Mouse (Mus musculus): ENCODE measurements around the gene Adgrl2. TPM values are rescaled to one million over a fixed set of nuclear protein-coding genes. Genes with fewer than 3 reads are reported as not detected.

The Adgrl2 gene
- polyA plus RNA-seq, 1 experiment from 2014 or later = 38.9 TPM

DNA sequence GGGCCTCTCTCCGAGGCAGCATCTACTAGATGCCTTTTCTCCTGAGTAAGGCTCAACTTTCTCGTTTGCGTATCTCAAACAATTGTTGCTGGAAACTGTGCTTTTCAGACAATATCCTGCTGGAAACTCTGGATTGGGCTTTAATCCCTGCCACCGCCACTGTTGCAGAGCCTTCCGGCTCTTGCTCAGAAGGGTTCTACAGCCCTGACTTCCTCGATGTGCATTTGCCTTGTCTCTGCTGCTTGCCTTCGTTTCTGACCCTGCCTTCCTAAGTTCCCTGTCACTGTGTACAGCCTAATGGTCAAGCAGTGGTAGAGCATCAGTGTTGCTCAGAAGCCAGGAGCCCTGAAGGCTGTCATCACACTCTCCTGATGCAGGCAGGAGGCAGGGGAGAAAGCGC, 95.5 kb downstream of the Adgrl2 start:
- no peaks in the 10 kb centered on the region for H3K36me3 ChIP-seq
- H3K4me2 ChIP-seq (replicated peaks) = no peak overlapping the region
- no peak overlapping the region for H3K9ac ChIP-seq
- no peak overlapping the region for H3K27ac ChIP-seq
- no peaks in the 10 kb centered on the region for H3K9me3 ChIP-seq
- H3K4me1 ChIP-seq (replicated peaks) = peaks cover 8% of the 10 kb centered on the region
- H3K27me3 ChIP-seq (replicated peaks) = no peaks in the 10 kb centered on the region
- ATAC-seq = no peak
- 84% methylated on average over 8 of the region's 8 CpGs for WGBS
- no peak overlapping the region for H3K4me3 ChIP-seq (replicated peaks)

- Histone ChIP-seq H3K4me1 (replicated peaks) (no peaks in the 10 kb centered on the region), H3K4me3 (replicated peaks) (no peak overlapping the region), H3K9ac (no peak overlapping the region), H3K36me3 (no peaks in the 10 kb centered on the region), H3K9me3 (no peaks in the 10 kb centered on the region), H3K27ac (no peak overlapping the region), H3K27me3 (replicated peaks) (no peaks in the 10 kb centered on the region), H3K4me2 (replicated peaks) (no peak overlapping the region)
- ATAC-seq = no peak
- 85% methylated on average over 5 of the region's 5 CpGs for WGBS
These were observed 102.5 kb downstream of the Adgrl2 start for GRCm38 (mm10) chr3:148887902-148888301.

DNA sequence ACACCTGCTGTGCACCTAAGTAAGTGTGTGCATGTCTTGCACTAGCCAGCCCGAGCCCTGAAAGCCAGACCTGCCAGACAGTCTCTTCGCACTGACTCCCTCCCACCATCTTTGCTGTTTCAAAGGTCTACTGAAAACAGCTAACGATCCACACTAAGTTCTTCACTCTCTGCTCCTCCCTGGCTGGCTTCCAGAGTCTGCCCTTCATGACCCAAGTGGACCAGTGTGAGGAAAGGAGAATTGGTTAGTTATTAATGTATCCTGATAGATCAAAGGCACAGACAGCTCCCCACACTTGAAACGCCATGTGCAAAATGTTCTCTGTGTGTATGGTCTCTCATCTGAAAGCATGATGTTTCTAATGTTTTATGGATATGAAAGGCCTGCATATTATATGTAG, 103.4 kb downstream of the Adgrl2 start:
- H3K4me3 ChIP-seq (replicated peaks) = no peak overlapping the region
- no peaks in the 10 kb centered on the region for H3K4me1 ChIP-seq (replicated peaks)
- no peaks in the 10 kb centered on the region for H3K36me3 ChIP-seq
- H3K9me3 ChIP-seq = no peaks in the 10 kb centered on the region
- WGBS = 74% methylated on average over 4 of the region's 4 CpGs
- no peak; the same call in 1 of the 2 replicates for ATAC-seq
- H3K27me3 ChIP-seq (replicated peaks) = no peaks in the 10 kb centered on the region
- no peak overlapping the region for H3K27ac ChIP-seq
- H3K4me2 ChIP-seq (replicated peaks) = no peak overlapping the region
- no peak overlapping the region for H3K9ac ChIP-seq

DNA sequence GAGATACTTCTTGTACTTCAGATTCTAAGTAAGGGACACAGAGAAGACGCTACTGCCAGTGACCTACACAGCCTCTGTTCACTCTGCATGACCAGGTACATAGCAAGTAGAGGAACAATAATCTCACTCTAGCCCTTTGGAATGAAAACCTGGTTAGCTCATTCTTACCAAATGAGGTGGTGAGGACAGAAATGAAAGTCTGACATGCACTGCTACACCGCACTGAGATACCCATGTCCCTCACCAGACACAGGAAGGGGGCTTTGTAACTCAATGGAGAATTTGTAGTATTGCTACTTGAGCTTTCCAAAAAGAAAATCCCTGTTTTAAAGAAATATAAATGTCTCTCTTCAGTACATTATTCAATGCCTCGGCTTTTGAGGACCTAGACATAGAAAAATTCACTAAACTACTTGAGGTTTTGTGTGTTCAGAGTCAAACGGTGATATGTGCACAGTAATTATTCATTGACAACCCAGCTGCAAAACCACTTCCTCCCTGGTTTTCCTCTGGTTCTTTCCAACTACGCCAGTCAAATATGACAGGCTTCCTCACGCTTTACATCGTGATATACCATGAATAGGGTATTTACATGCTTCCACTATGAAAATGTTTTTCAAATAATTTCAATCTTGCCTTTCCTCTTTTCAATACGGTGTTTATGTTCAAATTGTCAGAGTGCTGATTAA, 104.2 kb downstream of the Adgrl2 start:
- 79% methylated on average over 8 of the region's 8 CpGs for WGBS
- H3K9ac ChIP-seq = no peak overlapping the region
- H3K4me3 ChIP-seq (replicated peaks) = no peak overlapping the region
- H3K27me3 ChIP-seq (replicated peaks) = no peaks in the 10 kb centered on the region
- no peak overlapping the region for H3K27ac ChIP-seq
- H3K36me3 ChIP-seq = no peaks in the 10 kb centered on the region
- ATAC-seq = no peak
- no peaks in the 10 kb centered on the region for H3K9me3 ChIP-seq
- H3K4me2 ChIP-seq (replicated peaks) = no peak overlapping the region
- H3K4me1 ChIP-seq (replicated peaks) = no peaks in the 10 kb centered on the region

DNA sequence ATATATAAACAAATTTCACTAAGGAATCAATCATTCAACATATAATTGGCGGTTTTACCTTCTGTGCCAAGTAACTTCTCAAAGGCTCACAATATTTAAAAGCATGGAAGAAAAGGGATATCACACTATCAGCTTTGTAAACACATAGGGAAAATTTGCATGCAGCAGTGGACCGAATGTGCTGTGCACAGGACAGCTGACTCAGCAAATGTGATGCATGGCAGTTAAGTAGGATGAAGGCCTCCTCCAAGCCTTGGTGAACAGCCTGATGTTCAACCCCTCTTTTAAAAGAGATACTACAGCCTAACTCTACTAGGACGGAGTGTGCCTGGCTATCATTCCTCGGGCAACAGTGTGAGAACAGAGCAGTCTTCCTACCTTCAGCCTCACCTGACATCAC, 105.2 kb downstream of the Adgrl2 start:
- no peak overlapping the region for H3K9ac ChIP-seq
- H3K4me3 ChIP-seq (replicated peaks) = no peak overlapping the region
- WGBS = 71% methylated on average over 4 of the region's 4 CpGs
- H3K27ac ChIP-seq = no peak overlapping the region
- H3K27me3 ChIP-seq (replicated peaks) = no peaks in the 10 kb centered on the region
- H3K36me3 ChIP-seq = no peaks in the 10 kb centered on the region
- no peaks in the 10 kb centered on the region for H3K4me1 ChIP-seq (replicated peaks)
- no peak overlapping the region for H3K4me2 ChIP-seq (replicated peaks)
- no peak for ATAC-seq
- H3K9me3 ChIP-seq = no peaks in the 10 kb centered on the region

DNA sequence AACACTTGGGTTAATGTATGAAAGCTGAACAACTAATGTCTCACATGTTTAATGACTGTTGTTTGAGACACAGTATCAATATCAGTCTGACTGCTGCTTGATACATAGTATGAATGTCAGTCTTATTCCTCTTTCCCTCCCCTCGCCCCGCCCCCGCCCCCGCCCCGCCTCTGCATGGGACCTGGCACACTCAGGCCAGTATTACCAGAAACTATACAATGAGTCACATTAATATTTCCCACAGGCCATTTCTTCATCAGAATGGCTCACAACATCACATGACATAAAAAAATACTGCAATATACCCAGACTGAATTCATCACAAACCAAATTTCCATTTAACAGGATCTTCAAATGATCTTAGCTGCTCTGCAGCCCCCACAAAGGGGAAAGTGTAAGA, 108.9 kb downstream of the Adgrl2 start:
- 95% methylated on average over 5 of the region's 5 CpGs for WGBS
- H3K9ac ChIP-seq = no peak overlapping the region
- no peaks in the 10 kb centered on the region for H3K4me1 ChIP-seq (replicated peaks)
- H3K4me2 ChIP-seq (replicated peaks) = no peak overlapping the region
- H3K27ac ChIP-seq = no peak overlapping the region
- H3K36me3 ChIP-seq = no peaks in the 10 kb centered on the region
- no peak overlapping the region for H3K4me3 ChIP-seq (replicated peaks)
- ATAC-seq = no peak
- H3K27me3 ChIP-seq (replicated peaks) = no peaks in the 10 kb centered on the region
- H3K9me3 ChIP-seq = no peaks in the 10 kb centered on the region

- Histone ChIP-seq H3K9me3 (no peaks in the 10 kb centered on the region), H3K36me3 (no peaks in the 10 kb centered on the region), H3K9ac (no peak overlapping the region), H3K4me1 (replicated peaks) (no peaks in the 10 kb centered on the region), H3K27me3 (replicated peaks) (no peaks in the 10 kb centered on the region), H3K27ac (no peak overlapping the region), H3K4me3 (replicated peaks) (no peak overlapping the region), H3K4me2 (replicated peaks) (no peak overlapping the region)
- WGBS = 72% methylated on average over 5 of the region's 5 CpGs
- no peak for ATAC-seq
These were observed 117.8 kb downstream of the Adgrl2 start for GRCm38 (mm10) chr3:148872563-148872962.

- 80% methylated on average over 5 of the region's 5 CpGs for WGBS
- H3K4me1 ChIP-seq (replicated peaks) = no peaks in the 10 kb centered on the region
- no peak overlapping the region for H3K4me3 ChIP-seq (replicated peaks)
- H3K36me3 ChIP-seq = no peaks in the 10 kb centered on the region
- peak; percentile 41; the same call in 1 of the 2 replicates for ATAC-seq
- H3K9ac ChIP-seq = no peak overlapping the region
- H3K27me3 ChIP-seq (replicated peaks) = no peaks in the 10 kb centered on the region
- H3K4me2 ChIP-seq (replicated peaks) = no peak overlapping the region
- no peaks in the 10 kb centered on the region for H3K9me3 ChIP-seq
- H3K27ac ChIP-seq = no peak overlapping the region
These were observed 118.4 kb downstream of the Adgrl2 start for GRCm38 (mm10) chr3:148871792-148872464.

GRCm38 (mm10) chr3:148867618-148868017, 122.7 kb downstream of the Adgrl2 start:
- no peak overlapping the region for H3K9ac ChIP-seq
- H3K36me3 ChIP-seq = 0 out of 2 replicates have a peak, but pooled peaks cover 5% of the 10 kb centered on the region
- 49% methylated on average over 8 of the region's 8 CpGs for WGBS
- H3K4me1 ChIP-seq (replicated peaks) = no peaks in the 10 kb centered on the region
- H3K4me3 ChIP-seq (replicated peaks) = no peak overlapping the region
- H3K27ac ChIP-seq = no peak overlapping the region
- no peaks in the 10 kb centered on the region for H3K9me3 ChIP-seq
- ATAC-seq = no peak
- no peak overlapping the region for H3K4me2 ChIP-seq (replicated peaks)
- H3K27me3 ChIP-seq (replicated peaks) = no peaks in the 10 kb centered on the region

DNA sequence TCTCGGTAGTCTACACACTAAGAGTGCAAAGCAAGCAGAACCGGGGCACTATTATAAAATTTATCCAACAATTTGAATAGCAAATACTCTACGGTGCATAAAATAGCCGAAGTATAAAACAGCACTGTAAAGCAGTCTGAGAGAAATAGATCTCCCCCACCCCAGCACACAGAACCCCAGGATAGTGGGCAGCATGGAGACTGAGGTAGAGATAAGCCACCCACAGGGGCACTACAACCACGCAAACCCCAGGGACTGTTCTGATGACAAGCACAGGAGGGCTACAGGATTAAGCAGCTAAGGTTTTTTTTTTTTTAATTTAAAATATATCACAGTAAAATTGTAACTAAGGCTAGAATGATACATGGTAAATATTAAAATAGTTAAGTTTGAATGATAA, 123.7 kb downstream of the Adgrl2 start:
- Histone ChIP-seq H3K4me2 (replicated peaks) (no peak overlapping the region), H3K27me3 (replicated peaks) (no peaks in the 10 kb centered on the region), H3K36me3 (0 out of 2 replicates have a peak, but pooled peaks cover 5% of the 10 kb centered on the region), H3K4me1 (replicated peaks) (no peaks in the 10 kb centered on the region), H3K4me3 (replicated peaks) (no peak overlapping the region), H3K27ac (no peak overlapping the region), H3K9ac (no peak overlapping the region), H3K9me3 (no peaks in the 10 kb centered on the region)
- ATAC-seq = no peak
- 92% methylated on average over 5 of the region's 5 CpGs for WGBS

- no peak overlapping the region for H3K27ac ChIP-seq
- no peak overlapping the region for H3K9ac ChIP-seq
- no peak overlapping the region for H3K4me2 ChIP-seq (replicated peaks)
- no peak for ATAC-seq
- no peaks in the 10 kb centered on the region for H3K27me3 ChIP-seq (replicated peaks)
- WGBS = 83% methylated on average over 7 of the region's 7 CpGs
- H3K9me3 ChIP-seq = no peaks in the 10 kb centered on the region
- H3K4me1 ChIP-seq (replicated peaks) = no peaks in the 10 kb centered on the region
- no peak overlapping the region for H3K4me3 ChIP-seq (replicated peaks)
- 0 out of 2 replicates have a peak, but pooled peaks cover 5% of the 10 kb centered on the region for H3K36me3 ChIP-seq
These were observed 124.3 kb downstream of the Adgrl2 start for GRCm38 (mm10) chr3:148866053-148866452.

- no peak overlapping the region for H3K9ac ChIP-seq
- no peak for ATAC-seq
- no peak overlapping the region for H3K4me2 ChIP-seq (replicated peaks)
- WGBS = 82% methylated on average over 7 of the region's 7 CpGs
- no peaks in the 10 kb centered on the region for H3K9me3 ChIP-seq
- H3K36me3 ChIP-seq = 0 out of 2 replicates have a peak, but pooled peaks cover 5% of the 10 kb centered on the region
- H3K27ac ChIP-seq = no peak overlapping the region
- no peak overlapping the region for H3K4me3 ChIP-seq (replicated peaks)
- no peaks in the 10 kb centered on the region for H3K27me3 ChIP-seq (replicated peaks)
- H3K4me1 ChIP-seq (replicated peaks) = no peaks in the 10 kb centered on the region
These were observed 125.1 kb downstream of the Adgrl2 start for GRCm38 (mm10) chr3:148865234-148865633.

DNA sequence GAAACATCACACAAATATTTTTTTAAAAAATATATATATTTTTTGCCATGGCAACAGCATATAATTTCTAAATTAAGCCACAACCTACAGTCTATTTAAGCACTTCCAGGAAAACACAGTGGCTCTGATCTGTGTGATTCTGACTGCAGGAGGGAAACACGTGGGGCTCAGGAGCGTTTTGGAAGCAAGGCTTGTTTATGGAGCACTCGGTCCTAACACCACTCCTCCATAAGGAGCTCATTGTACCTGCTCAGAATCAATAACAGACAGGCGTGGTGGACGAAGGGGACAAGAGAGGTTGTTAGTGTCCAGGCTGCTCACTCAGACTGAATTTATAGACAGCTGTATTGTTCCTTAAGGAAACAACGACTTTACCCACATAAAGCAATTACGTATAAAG, 128.5 kb downstream of the Adgrl2 start:
- ATAC-seq = no peak

More for the DNA sequence above, 128.5 kb downstream of the Adgrl2 start:
- H3K9me3 ChIP-seq = no peaks in the 10 kb centered on the region
- 51% methylated on average over 7 of the region's 7 CpGs for WGBS
- no peak overlapping the region for H3K9ac ChIP-seq
- no peak overlapping the region for H3K4me3 ChIP-seq (replicated peaks)
- H3K27me3 ChIP-seq (replicated peaks) = no peaks in the 10 kb centered on the region
- 0 out of 2 replicates have a peak, but pooled peaks cover 10% of the 10 kb centered on the region for H3K36me3 ChIP-seq
- no peak overlapping the region for H3K4me2 ChIP-seq (replicated peaks)
- H3K4me1 ChIP-seq (replicated peaks) = no peaks in the 10 kb centered on the region
- H3K27ac ChIP-seq = no peak overlapping the region

Measured in intestine, embryonic 15.5 days (tissue).